Mouse (Mus musculus) gastrocnemius, postnatal 14 days (tissue): Measurements from ENCODE around the gene Cyp4f37. TPM values are rescaled to one million over a fixed set of nuclear protein-coding genes. Genes with fewer than 3 reads are reported as not detected.
"Not testable (repeated sequence)": the region's sequence is repeated elsewhere in the genome, so short reads cannot be mapped to it uniquely, and the experiment has no call there.

ENCODE experiments used
- DNase-seq: peaks from one replicate; pipeline ENCODE4 v3.0.0; 2021; ENCODE audit warnings: mixed read lengths
- intact Hi-C: fragments of 180-260 bp; cut with DNase I; formaldehyde crosslinking; loops from one replicate; pipeline ENCODE4 v1.15.1; 2025; ENCODE audit warnings: low total_unique reads
- long read RNA-seq, 2 experiments: library from polyadenylated mRNA; stranded (forward); transcript quantifications; one replicate each; pipeline ENCODE4 v2.0.0; 2021
- total RNA-seq, 2 experiments: library from RNA; stranded (reverse); gene quantifications; 2 replicates each; pipeline ENCODE4 v1.2.3; 2021

The Cyp4f37 gene
- not detected for total RNA-seq
- long read RNA-seq, experiment 1 = 0 reads
- long read RNA-seq, experiment 2 = 0 reads

DNA sequence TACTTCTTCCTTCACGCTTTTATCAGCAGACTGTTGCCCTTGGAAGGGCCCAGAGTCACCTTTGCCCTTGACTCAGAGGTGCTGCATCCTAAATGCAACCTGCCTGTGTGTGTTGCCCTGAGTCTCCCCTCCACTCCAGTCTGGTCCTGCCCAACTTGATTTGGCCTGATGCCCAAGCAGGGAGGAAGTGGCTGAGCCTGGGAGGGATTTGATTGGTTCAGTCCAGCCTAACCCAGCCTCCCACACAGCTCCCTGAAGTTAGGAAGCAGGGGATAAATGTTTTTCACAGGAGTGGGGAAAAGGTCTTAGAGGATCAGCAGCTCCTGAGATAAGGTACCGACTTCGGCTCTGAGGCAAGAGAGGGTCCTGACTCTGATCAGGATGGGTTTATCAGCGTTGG, at the start of gene Cyp4f37:
Gene Cyp4f37, plus strand, starts transcription at position 292 of the 400 bp plus-strand sequence.
- intact Hi-C loops, DNase-seq: not testable (repeated sequence)

DNA sequence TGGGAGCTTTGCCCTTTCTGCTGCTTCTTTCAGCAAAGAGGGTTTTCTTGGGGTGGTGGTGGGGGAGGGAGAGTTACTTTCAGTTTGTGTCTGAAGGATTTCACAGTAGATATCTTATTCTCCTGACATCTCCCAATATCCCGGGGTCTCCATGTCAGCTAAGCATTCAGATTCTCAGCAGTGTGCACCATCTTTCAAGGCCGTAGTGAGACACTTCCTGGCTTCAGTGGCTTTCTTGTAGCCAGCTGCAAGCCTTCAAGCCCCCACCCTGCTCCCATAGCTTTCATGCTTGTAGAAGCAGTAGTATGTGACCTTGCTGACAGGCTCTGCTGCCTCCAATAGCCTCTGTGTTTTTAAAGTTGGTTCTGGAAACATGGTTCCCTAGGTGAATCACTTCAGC, 47.8 kb upstream of the Cyp4f37 start:
- DNase-seq, intact Hi-C loops: not testable (repeated sequence)

- DNase-seq = no peak
- intact Hi-C loops = no loop called here
Observed at GRCm38 (mm10) chr17:32577496-32578186, 43.5 kb upstream of the Cyp4f37 start.

DNA sequence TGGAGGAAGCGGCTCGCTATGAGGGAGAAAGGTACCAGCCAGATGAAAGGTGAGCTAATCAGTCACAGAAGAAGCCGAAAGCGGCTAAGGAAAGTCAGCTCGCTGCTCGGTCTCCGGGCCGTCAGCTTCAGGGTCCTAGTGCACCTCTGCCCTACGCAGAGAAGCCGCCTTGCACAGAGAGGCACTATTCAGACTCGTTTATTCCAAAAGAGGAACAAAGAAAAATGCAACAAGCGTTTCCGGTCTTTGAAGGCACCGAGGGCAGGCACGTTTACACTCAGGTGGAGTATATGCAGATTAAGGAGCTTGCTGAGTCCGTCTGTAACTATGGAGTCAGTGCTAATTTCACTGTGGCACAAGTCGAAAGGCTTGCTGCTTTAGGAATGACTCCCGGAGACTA, 24.6 kb upstream of the Cyp4f37 start:
- intact Hi-C loops = no loop called here
- DNase-seq = no peak

GRCm38 (mm10) chr17:32608055-32608454, 13.1 kb upstream of the Cyp4f37 start:
- DNase-seq = no peak
- intact Hi-C loops = no loop called here

GRCm38 (mm10) chr17:32610231-32610630, 10.9 kb upstream of the Cyp4f37 start:
- DNase-seq, intact Hi-C loops: not testable (repeated sequence)

DNA sequence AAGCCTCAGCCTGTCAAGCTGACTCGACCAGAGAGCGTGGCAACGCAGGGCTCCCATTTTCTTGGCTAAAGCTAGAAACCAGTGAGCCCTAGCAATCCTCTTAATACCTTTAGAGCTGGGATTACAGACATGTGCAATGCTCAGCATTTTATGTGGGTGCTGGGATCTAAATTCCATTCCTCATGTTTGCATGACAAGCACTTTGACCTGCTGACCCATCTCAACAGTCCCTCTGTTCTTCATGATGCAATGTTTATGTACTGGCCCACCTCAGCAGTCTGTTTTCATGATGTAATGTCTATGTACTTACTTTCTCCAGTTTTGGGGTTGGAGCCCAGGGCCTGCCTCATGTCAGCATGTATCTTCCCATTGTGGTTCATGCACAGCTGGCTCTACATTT, 10.2 kb upstream of the Cyp4f37 start:
- intact Hi-C loops = no loop called here
- no peak for DNase-seq

- no peak for DNase-seq
- intact Hi-C loops = no loop called here
Observed at GRCm38 (mm10) chr17:32612417-32612816, 8.7 kb upstream of the Cyp4f37 start.

DNA sequence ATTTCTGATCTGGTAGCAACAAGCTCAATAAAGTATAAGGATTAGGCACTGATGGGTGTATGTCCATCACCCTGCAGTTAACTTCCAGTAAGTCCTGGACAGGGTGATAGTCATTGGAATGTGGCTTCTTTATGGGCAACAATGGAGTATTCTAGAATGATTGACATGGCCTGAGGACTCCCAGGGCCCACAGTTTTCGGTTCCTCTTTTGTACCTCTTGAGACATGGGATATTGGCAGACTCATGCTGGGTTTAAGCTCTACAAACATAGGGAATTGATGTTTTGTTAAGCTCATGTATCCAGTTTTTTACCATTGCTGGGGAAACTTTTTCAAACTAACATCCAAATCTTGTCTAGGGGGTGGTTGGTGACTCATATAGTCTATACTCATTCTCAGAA, 3.9 kb upstream of the Cyp4f37 start:
- no peak for DNase-seq
- intact Hi-C loops = no loop called here

GRCm38 (mm10) chr17:32629726-32630125, 8.6 kb downstream of the Cyp4f37 start:
- DNase-seq, intact Hi-C loops: not testable (repeated sequence)

DNA sequence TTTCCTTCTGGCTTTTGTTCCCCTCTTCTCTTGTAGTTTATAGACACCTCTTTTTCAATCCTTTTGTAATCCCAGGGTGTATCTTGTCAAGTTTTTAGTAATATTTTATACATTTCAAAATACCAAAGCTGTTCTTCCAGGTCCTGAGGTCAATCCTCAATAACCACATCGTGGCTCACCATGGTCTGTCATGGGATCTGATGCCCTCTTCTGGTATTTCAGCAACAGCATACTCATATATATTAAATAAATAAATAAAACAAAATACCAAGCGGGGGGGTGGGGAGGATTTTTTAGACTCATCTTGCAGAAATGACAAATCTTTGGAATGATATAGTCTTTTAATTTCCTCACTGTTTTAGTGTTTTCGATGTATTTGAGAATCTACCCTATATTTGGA, 10.8 kb downstream of the Cyp4f37 start:
- intact Hi-C loops = no loop called here
- no peak for DNase-seq

DNA sequence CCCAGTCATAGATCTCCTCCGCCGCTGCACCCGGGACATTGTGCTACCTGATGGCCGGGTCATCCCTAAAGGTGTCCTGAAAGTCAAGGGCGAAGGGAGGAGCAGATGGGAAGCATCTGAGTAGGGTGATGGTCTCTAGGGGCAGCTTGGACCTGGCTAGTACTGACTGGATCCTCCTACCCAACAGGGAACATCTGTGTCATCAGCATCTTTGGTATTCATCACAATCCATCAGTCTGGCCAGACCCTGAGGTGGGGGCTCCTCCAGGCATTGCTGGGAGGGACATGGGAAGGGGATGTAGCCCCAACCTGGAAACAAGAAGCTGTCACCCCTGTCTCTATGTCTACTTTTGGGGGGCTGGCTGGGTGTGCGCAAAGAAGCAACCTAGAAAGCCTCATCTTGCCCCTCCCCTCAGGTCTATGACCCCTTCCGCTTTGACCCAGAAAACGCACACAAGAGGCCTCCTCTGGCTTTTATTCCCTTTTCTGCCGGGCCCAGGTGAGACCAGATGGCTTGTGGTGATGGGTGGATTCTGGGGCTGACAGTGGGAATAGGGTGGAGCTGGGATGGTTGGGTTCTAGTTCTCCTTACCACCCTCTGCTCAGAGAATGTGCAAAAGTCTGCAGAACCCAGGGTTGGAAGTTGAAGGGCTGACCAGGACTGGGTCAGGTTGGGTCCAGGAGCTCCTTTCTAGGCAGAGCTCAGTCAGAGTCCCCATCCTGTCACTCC, 13.3 kb downstream of the Cyp4f37 start:
- DNase-seq, intact Hi-C loops: not testable (repeated sequence)

GRCm38 (mm10) chr17:32634972-32635314, 13.8 kb downstream of the Cyp4f37 start:
- intact Hi-C loops = no loop called here
- peak; percentile 62 for DNase-seq

- DNase-seq = no peak
- intact Hi-C loops = no loop called here
Observed at GRCm38 (mm10) chr17:32636341-32636740, 15.2 kb downstream of the Cyp4f37 start.

GRCm38 (mm10) chr17:32637151-32637550, 16.0 kb downstream of the Cyp4f37 start:
- no peak for DNase-seq
- intact Hi-C loops = no loop called here

DNA sequence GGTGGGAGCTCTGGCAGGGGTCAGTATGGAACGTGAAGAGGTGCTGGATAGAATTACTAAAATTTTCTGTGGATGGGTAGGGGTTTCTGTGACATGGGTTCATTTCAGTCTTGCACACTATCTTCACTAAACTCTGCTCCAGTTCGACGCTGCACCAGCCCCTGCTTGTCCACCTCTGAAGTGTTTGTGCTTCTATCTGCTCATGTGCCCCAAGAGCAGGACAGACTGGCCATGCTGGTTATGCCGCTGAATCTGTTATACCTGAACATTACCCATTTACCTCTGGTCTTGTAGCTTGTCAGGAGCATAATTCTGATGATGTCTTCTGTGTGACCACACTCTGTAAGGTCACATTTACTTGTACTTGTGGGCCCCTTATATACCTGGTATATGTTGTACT, 25.5 kb downstream of the Cyp4f37 start:
- DNase-seq = no peak
- intact Hi-C loops = no loop called here

- intact Hi-C loops = no loop called here
- no peak for DNase-seq
Observed at GRCm38 (mm10) chr17:32653860-32654259, 32.8 kb downstream of the Cyp4f37 start.

GRCm38 (mm10) chr17:32657041-32657440, 35.9 kb downstream of the Cyp4f37 start:
- intact Hi-C loops = no loop called here

GRCm38 (mm10) chr17:32658246-32658645, 37.1 kb downstream of the Cyp4f37 start:
- no peak for DNase-seq
- intact Hi-C loops = no loop called here

More at GRCm38 (mm10) chr17:32657041-32657440, 35.9 kb downstream of the Cyp4f37 start:
- DNase-seq = no peak

- no peak for DNase-seq
- intact Hi-C loops = no loop called here
Observed at GRCm38 (mm10) chr17:32658712-32659111, 37.6 kb downstream of the Cyp4f37 start, which contains the start of gene Cyp4f40. Cyp4f40 (plus strand) TSS chr17:32658900.

- intact Hi-C loops = no loop called here
- DNase-seq = no peak
Observed at GRCm38 (mm10) chr17:32673976-32674375, 52.9 kb downstream of the Cyp4f37 start.
